Mouse (Mus musculus) thymus, postnatal 4 days (tissue): ENCODE results near the gene Ccdc28a.

Source experiments
- DNase-seq: peaks from one replicate; pipeline ENCODE4 v3.0.0; 2021

Ccdc28a gene

GRCm38 (mm10) chr10:18234560-18235401, at the start of gene Ccdc28a:
TSS of gene Ccdc28a (minus strand) at chr10:18234998.
- DNase-seq, result peak; percentile 98

- no peak for DNase-seq
Measured at GRCm38 (mm10) chr10:18283991-18284390, 49.2 kb upstream of the Ccdc28a start.

- no peak for DNase-seq
Measured at GRCm38 (mm10) chr10:18276090-18276734, 41.4 kb upstream of the Ccdc28a start.

- DNase-seq, result no peak
Measured at GRCm38 (mm10) chr10:18251345-18251744, 16.5 kb upstream of the Ccdc28a start.

GRCm38 (mm10) chr10:18243614-18244013, 8.8 kb upstream of the Ccdc28a start:
- no peak for DNase-seq

GRCm38 (mm10) chr10:18237191-18237590, 2.4 kb upstream of the Ccdc28a start:
- no peak for DNase-seq

- DNase-seq, result peak; percentile 10
Measured at GRCm38 (mm10) chr10:18236328-18236927, 1.6 kb upstream of the Ccdc28a start.

GRCm38 (mm10) chr10:18235402-18235747, 577 bp upstream of the Ccdc28a start:
- DNase-seq, result no peak

- peak; percentile 29 for DNase-seq
Measured at GRCm38 (mm10) chr10:18233891-18234290, 907 bp downstream of the Ccdc28a start.

- no peak for DNase-seq
Measured at GRCm38 (mm10) chr10:18224386-18224785, 10.4 kb downstream of the Ccdc28a start.

- DNase-seq, result no peak
Measured at GRCm38 (mm10) chr10:18219351-18219750, 15.4 kb downstream of the Ccdc28a start.

GRCm38 (mm10) chr10:18214124-18214523, 20.7 kb downstream of the Ccdc28a start:
- DNase-seq, result no peak

- DNase-seq, result no peak
Measured at GRCm38 (mm10) chr10:18213373-18213772, 21.4 kb downstream of the Ccdc28a start.

- DNase-seq, result peak; percentile 72
Measured at GRCm38 (mm10) chr10:18210726-18211125, 24.1 kb downstream of the Ccdc28a start, which contains the start of gene Ect2l. TSS of gene Ect2l (minus strand) at chr10:18210890.

- no peak for DNase-seq
Measured at GRCm38 (mm10) chr10:18210119-18210518, 24.7 kb downstream of the Ccdc28a start.

GRCm38 (mm10) chr10:18204067-18204466, 30.7 kb downstream of the Ccdc28a start:
- no peak for DNase-seq

GRCm38 (mm10) chr10:18202401-18202800, 32.4 kb downstream of the Ccdc28a start:
- no peak for DNase-seq

GRCm38 (mm10) chr10:18200656-18201055, 34.1 kb downstream of the Ccdc28a start:
- no peak for DNase-seq

GRCm38 (mm10) chr10:18199919-18200318, 34.9 kb downstream of the Ccdc28a start:
- no peak for DNase-seq

- no peak for DNase-seq
Measured at GRCm38 (mm10) chr10:18198286-18199015, 36.3 kb downstream of the Ccdc28a start.

GRCm38 (mm10) chr10:18197206-18197979, 37.4 kb downstream of the Ccdc28a start:
- DNase-seq, result peak; percentile 70

GRCm38 (mm10) chr10:18194737-18195141, 40.1 kb downstream of the Ccdc28a start:
- DNase-seq, result no peak
